Mouse (Mus musculus) kidney, embryonic 14.5 days (tissue): ENCODE data around the gene Copz2. TPM values are rescaled to one million over a fixed set of nuclear protein-coding genes. Genes with fewer than 3 reads are reported as not detected.

Source experiments
- ATAC-seq: fragments of 200-750 bp; cut with Nextera tagmentation; 2 replicates; pipeline ENCODE4 v1.8.0; 2017; ENCODE audit warnings: moderate number of reproducible peaks, mild to moderate bottlenecking, moderate TSS enrichment, moderate library complexity; ENCODE audit not compliant: low FRiP score, low TSS enrichment
- H3K27ac ChIP-seq: fragments of 300-500 bp; sonication (generic); 2 replicates; pipeline ENCODE4 v1.5.1; 2014; ENCODE audit warnings: low read depth, mild to moderate bottlenecking, low read length, moderate library complexity, mixed read lengths
- H3K27me3 ChIP-seq: fragments of 300-500 bp; sonication (generic); 2 replicates; pipeline ENCODE4 v1.6.1; 2014; ENCODE audit warnings: mild to moderate bottlenecking, low read length; ENCODE audit not compliant: control insufficient read depth, insufficient read depth
- H3K36me3 ChIP-seq: fragments of 300-500 bp; sonication (generic); 2 replicates; pipeline ENCODE4 v1.6.1; 2014; ENCODE audit warnings: low read length, mixed read lengths; ENCODE audit not compliant: control insufficient read depth, insufficient read depth
- H3K4me1 ChIP-seq: fragments of 300-500 bp; sonication (generic); 2 replicates; pipeline ENCODE4 v1.6.1; 2014; ENCODE audit warnings: low read length, mixed read lengths; ENCODE audit not compliant: control insufficient read depth, insufficient read depth
- H3K4me2 ChIP-seq: fragments of 300-500 bp; sonication (generic); replicated peaks from 2 replicates; pipeline ENCODE4 v1.6.1; 2014; ENCODE audit warnings: low read depth, mild to moderate bottlenecking, low read length
- H3K4me3 ChIP-seq: fragments of 300-500 bp; sonication (generic); 2 replicates; pipeline ENCODE4 v1.5.1; 2014; ENCODE audit warnings: mild to moderate bottlenecking, low read length
- H3K9ac ChIP-seq: fragments of 300-500 bp; sonication (generic); 2 replicates; pipeline ENCODE4 v1.6.1; 2014; ENCODE audit warnings: low read depth, mild to moderate bottlenecking, low read length, moderate library complexity
- H3K9me3 ChIP-seq: fragments of 300-500 bp; sonication (generic); 2 replicates; pipeline ENCODE4 v1.6.1; 2016; ENCODE audit warnings: low read length; ENCODE audit not compliant: control insufficient read depth
- WGBS: fragments of 180-500 bp; shearing (Covaris S2); extraction: QIAGEN DNeasy Blood & Tissue Kit; methylation state at CpG from one replicate; pipeline ENCODE4 v1.1.7; 2014; 5-methylcytosine and 5-hydroxymethylcytosine counted together
- microRNA counts: library from miRNA; unstranded; fragments of <30 nt; microRNA quantifications from one replicate; lab custom pipeline; 2017
- microRNA-seq: library from miRNA; unstranded; fragments of <30 nt; microRNA quantifications from one replicate; pipeline ENCODE4, GENCODE M21; 2016
- polyA plus RNA-seq: library from polyadenylated mRNA; unstranded; fragments of >200 nt; fragmentation: Nextera tagmentation; extraction: Ambion mirVana; gene quantifications from 2 replicates; pipeline ENCODE4 v1.2.1, GENCODE M21; 2014

The Copz2 gene
- polyA plus RNA-seq, 1 experiment from 2014 or later, result 106 TPM

GRCm38 (mm10) chr11:96899449-96900306, 50.0 kb downstream of the Copz2 start:
- no peaks in the 10 kb centered on the region for H3K36me3 ChIP-seq
- no peaks in the 10 kb centered on the region for H3K9me3 ChIP-seq
- H3K4me3 ChIP-seq, result no peak overlapping the region
- H3K4me1 ChIP-seq, result peaks cover 22% of the 10 kb centered on the region
- no peak for ATAC-seq
- H3K4me2 ChIP-seq, result peak overlapping the region; percentile 19; the same call in 1 of the 2 replicates
- WGBS, result 32% methylated on average over 13 of the region's 13 CpGs
- 0 out of 2 replicates have a peak overlapping the region, but pooled peaks have one; percentile 28 for H3K9ac ChIP-seq
- no peak overlapping the region for H3K27ac ChIP-seq
- H3K27me3 ChIP-seq, result no peaks in the 10 kb centered on the region

DNA sequence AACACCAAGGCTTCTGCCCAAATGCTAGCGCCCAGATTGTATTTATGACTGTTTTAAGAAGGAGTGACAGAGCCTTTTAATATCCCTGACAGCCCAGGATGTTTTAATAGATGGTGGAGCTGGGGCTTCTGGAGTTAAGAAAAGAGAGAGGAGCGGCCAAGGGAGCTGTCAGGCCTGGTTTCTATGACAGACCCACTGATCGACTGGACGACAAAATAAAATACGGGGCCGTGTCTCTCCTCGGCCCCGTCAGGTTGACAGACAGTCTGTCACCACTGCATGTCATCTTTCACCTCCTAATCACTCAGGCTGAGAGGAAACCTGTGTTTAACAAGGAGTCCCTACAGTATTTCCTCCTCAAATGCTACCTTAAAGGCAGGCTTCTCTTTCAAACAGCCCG, 51.7 kb downstream of the Copz2 start:
- H3K4me3 ChIP-seq, result no peak overlapping the region
- H3K9ac ChIP-seq, result no peak overlapping the region
- H3K4me2 ChIP-seq, result no peak overlapping the region
- H3K4me1 ChIP-seq, result peaks cover 22% of the 10 kb centered on the region
- H3K9me3 ChIP-seq, result no peaks in the 10 kb centered on the region
- no peak overlapping the region for H3K27ac ChIP-seq
- ATAC-seq, result no peak
- WGBS, result 49% methylated on average over 9 of the region's 9 CpGs
- no peaks in the 10 kb centered on the region for H3K27me3 ChIP-seq
- H3K36me3 ChIP-seq, result no peaks in the 10 kb centered on the region

DNA sequence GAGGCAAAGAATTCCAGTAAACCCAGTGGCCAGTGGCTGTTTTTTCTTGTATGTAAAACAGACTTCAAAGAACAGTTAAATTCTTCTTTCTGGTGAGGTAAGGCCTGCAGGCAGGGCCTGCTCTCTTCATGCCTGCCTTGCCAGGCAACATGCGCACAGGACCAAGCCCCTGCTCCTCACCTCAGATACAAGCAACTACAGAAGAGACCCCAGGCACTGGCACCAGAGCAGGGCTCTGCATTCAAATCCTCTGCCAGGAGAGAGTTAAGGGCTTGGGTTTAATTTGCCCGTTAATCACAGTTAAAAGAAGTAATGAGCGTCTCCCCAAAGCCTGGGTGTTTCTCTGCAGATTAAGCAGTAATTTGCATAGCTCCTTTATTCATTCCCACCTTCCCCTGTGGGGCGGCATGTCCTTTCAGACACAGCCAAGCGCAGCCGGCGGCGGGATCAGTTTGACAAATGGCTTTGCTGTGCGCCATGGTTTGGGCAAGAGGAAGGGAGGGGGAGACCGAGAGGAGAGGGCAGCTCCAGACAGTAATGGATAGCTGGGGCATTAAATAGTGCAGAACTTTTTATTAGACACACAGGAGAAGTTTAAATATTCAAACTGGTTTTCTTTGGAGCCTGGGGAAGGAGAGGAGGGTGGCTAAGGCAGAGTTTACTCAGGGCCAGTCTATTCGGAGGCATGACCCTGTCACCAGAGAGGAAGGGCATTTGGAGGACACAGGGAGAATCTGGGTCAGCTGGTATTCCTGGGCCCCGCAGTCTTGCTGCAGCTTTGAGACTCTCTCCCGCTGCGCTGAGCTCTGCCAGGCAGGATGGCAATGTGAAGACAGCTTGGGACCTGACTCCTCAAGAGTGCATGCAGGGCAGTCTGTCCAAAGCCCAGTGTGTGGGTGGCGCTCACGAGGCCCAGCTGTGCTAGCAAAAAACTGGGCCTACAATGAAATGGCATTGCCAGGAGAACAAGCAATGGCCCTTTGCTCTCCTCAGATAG, 53.3 kb downstream of the Copz2 start:
- no peak overlapping the region for H3K4me3 ChIP-seq
- 13% methylated on average over 16 of the region's 16 CpGs for WGBS
- no peak overlapping the region for H3K9ac ChIP-seq
- peaks cover 6% of the 10 kb centered on the region; the same call in 1 of the 2 replicates for H3K36me3 ChIP-seq
- no peak overlapping the region; the same call in 1 of the 2 replicates for H3K27ac ChIP-seq
- H3K4me1 ChIP-seq, result peaks cover 29% of the 10 kb centered on the region
- 0 out of 2 replicates have a peak overlapping the region, but pooled peaks have one; percentile 1 for H3K4me2 ChIP-seq
- H3K9me3 ChIP-seq, result no peaks in the 10 kb centered on the region
- no peaks in the 10 kb centered on the region for H3K27me3 ChIP-seq
- ATAC-seq, result peak; percentile 45; the same call in 1 of the 2 replicates

GRCm38 (mm10) chr11:96906431-96907161, 56.9 kb downstream of the Copz2 start:
- Histone ChIP-seq H3K27ac (no peak overlapping the region; the same call in 1 of the 2 replicates), H3K4me2 (no peak overlapping the region), H3K27me3 (no peaks in the 10 kb centered on the region), H3K9me3 (no peaks in the 10 kb centered on the region), H3K36me3 (peaks cover 35% of the 10 kb centered on the region), H3K9ac (peak overlapping the region; percentile 4; the same call in 1 of the 2 replicates), H3K4me1 (peaks cover 22% of the 10 kb centered on the region), H3K4me3 (no peak overlapping the region)
- no peak for ATAC-seq
- 23% methylated on average over 15 of the region's 15 CpGs for WGBS

- no peak overlapping the region for H3K4me2 ChIP-seq
- H3K27ac ChIP-seq, result no peak overlapping the region
- H3K9me3 ChIP-seq, result no peaks in the 10 kb centered on the region
- peaks cover 43% of the 10 kb centered on the region for H3K36me3 ChIP-seq
- ATAC-seq, result no peak
- no peak overlapping the region for H3K4me3 ChIP-seq
- no peak overlapping the region; the same call in 1 of the 2 replicates for H3K9ac ChIP-seq
- H3K4me1 ChIP-seq, result peaks cover 10% of the 10 kb centered on the region
- 87% methylated on average over 12 of the region's 12 CpGs for WGBS
- no peaks in the 10 kb centered on the region for H3K27me3 ChIP-seq
Observed at GRCm38 (mm10) chr11:96908594-96908993, 58.9 kb downstream of the Copz2 start.

GRCm38 (mm10) chr11:96910003-96910402, 60.3 kb downstream of the Copz2 start:
- H3K36me3 ChIP-seq, result peaks cover 43% of the 10 kb centered on the region
- no peaks in the 10 kb centered on the region for H3K9me3 ChIP-seq
- H3K27me3 ChIP-seq, result no peaks in the 10 kb centered on the region
- no peak overlapping the region for H3K4me3 ChIP-seq
- no peak overlapping the region for H3K4me2 ChIP-seq
- WGBS, result 30% methylated on average over 7 of the region's 7 CpGs
- H3K4me1 ChIP-seq, result peaks cover 13% of the 10 kb centered on the region
- peak; percentile 62 for ATAC-seq
- H3K27ac ChIP-seq, result no peak overlapping the region
- H3K9ac ChIP-seq, result no peak overlapping the region

MicroRNAs encoded within 50 kb of the gene (microRNA counts, 519-probe panel; counts per million panel counts)
- 7,387 counts per million, percentile 80 among the panel's probes with 10 or more counts for microRNA mmu-miR-152 (lab: Ali Mortazavi, UCI)

Small RNA genes within 50 kb of the gene (microRNA-seq; reads per million reads assigned to microRNA genes)
- gene Mir152, result 163 reads per million, percentile 60 among the genes with 10 or more reads in this experiment

Other genes starting within 250 kb of the Copz2 start
- 8.6 and 10.2 TPM in 2 replicates for gene Snx11, start 72.3 kb upstream of the Copz2 start, polyA plus RNA-seq
- gene Cbx1, start 60.7 kb upstream of the Copz2 start, polyA plus RNA-seq, result 137 and 181 TPM in 2 replicates
- 37.3 and 43.2 TPM in 2 replicates for gene Nfe2l1, start 19.9 kb upstream of the Copz2 start, polyA plus RNA-seq
- gene Cdk5rap3, start 66.6 kb downstream of the Copz2 start, polyA plus RNA-seq, result 66.9 and 69.1 TPM in 2 replicates
- 33.7 and 36.3 TPM in 2 replicates for gene Prr15l, start 78.2 kb downstream of the Copz2 start, polyA plus RNA-seq
- gene Pnpo, start 94.1 kb downstream of the Copz2 start, polyA plus RNA-seq, result 17.3 and 28.0 TPM in 2 replicates
- gene Sp2, start 133.1 kb downstream of the Copz2 start, polyA plus RNA-seq, result 13.3 and 23.9 TPM in 2 replicates
- 0.57 and 0.60 TPM in 2 replicates for gene Sp6, start 163.5 kb downstream of the Copz2 start, polyA plus RNA-seq
- 24.4 and 29.9 TPM in 2 replicates for gene Scrn2, start 180.1 kb downstream of the Copz2 start, polyA plus RNA-seq
- 1.6 and 1.7 TPM in 2 replicates for gene Lrrc46, start 191.5 kb downstream of the Copz2 start, polyA plus RNA-seq
- 89.4 and 99.6 TPM in 2 replicates for gene Mrpl10, start 191.7 kb downstream of the Copz2 start, polyA plus RNA-seq
- gene Osbpl7, start 200.8 kb downstream of the Copz2 start, polyA plus RNA-seq, result 5.1 and 5.8 TPM in 2 replicates